Mouse (Mus musculus) retina, embryonic 14.5 days (tissue): ENCODE results near the gene Wwc1.

Source experiments
- DNase-seq: peaks from one replicate; pipeline ENCODE4 v3.0.0-alpha.2; 2015; ENCODE audit warnings: low spot score

The Wwc1 gene

GRCm38 (mm10) chr11:35980411-35980917, at the start of gene Wwc1:
Wwc1 (minus strand) TSS chr11:35980527.
- peak; percentile 79 for DNase-seq

GRCm38 (mm10) chr11:36020009-36020408, 39.7 kb upstream of the Wwc1 start:
- no peak for DNase-seq

- DNase-seq = no peak
These were observed 32.9 kb upstream of the Wwc1 start for GRCm38 (mm10) chr11:36013179-36013578.

- DNase-seq = no peak
These were observed 29.2 kb upstream of the Wwc1 start for GRCm38 (mm10) chr11:36009281-36010208.

GRCm38 (mm10) chr11:36002900-36003299, 22.6 kb upstream of the Wwc1 start:
- DNase-seq = peak; percentile 46

- DNase-seq = peak; percentile 98
These were observed 21.1 kb upstream of the Wwc1 start for GRCm38 (mm10) chr11:36001282-36001970.

- peak; percentile 59 for DNase-seq
These were observed 20.4 kb upstream of the Wwc1 start for GRCm38 (mm10) chr11:36000585-36001281.

GRCm38 (mm10) chr11:36000038-36000437, 19.7 kb upstream of the Wwc1 start:
- DNase-seq = peak; percentile 21

- DNase-seq = no peak
These were observed 17.7 kb upstream of the Wwc1 start for GRCm38 (mm10) chr11:35998048-35998447.

GRCm38 (mm10) chr11:35995310-35995709, 15.0 kb upstream of the Wwc1 start:
- DNase-seq = no peak

- no peak for DNase-seq
These were observed 11.5 kb upstream of the Wwc1 start for GRCm38 (mm10) chr11:35991846-35992245.

GRCm38 (mm10) chr11:35989967-35990366, 9.6 kb upstream of the Wwc1 start:
- no peak for DNase-seq

GRCm38 (mm10) chr11:35985841-35986393, 5.6 kb upstream of the Wwc1 start:
- DNase-seq = peak; percentile 70

- DNase-seq = no peak
These were observed 2.4 kb upstream of the Wwc1 start for GRCm38 (mm10) chr11:35982734-35983133.

GRCm38 (mm10) chr11:35979733-35980410, 455 bp downstream of the Wwc1 start:
- peak; percentile 34 for DNase-seq

GRCm38 (mm10) chr11:35979266-35979732, 1.0 kb downstream of the Wwc1 start:
- DNase-seq = no peak

- no peak for DNase-seq
These were observed 2.5 kb downstream of the Wwc1 start for GRCm38 (mm10) chr11:35977796-35978195.

GRCm38 (mm10) chr11:35977096-35977495, 3.2 kb downstream of the Wwc1 start:
- no peak for DNase-seq

GRCm38 (mm10) chr11:35976482-35976881, 3.8 kb downstream of the Wwc1 start:
- no peak for DNase-seq

GRCm38 (mm10) chr11:35974632-35975450, 5.5 kb downstream of the Wwc1 start:
- no peak for DNase-seq
